Mouse (Mus musculus): ENCODE results near the gene Cgn. TPM values are rescaled to one million over a fixed set of nuclear protein-coding genes. Genes with fewer than 3 reads are reported as not detected.
A peak's percentile ranks its signal among the peaks of the same experiment; 100 is the strongest.

Cgn gene
- 9.1 and 10.3 TPM in 2 replicates for polyA plus RNA-seq (2016; fragmentation: Nextera tagmentation; extraction: Ambion mirVana)

DNA sequence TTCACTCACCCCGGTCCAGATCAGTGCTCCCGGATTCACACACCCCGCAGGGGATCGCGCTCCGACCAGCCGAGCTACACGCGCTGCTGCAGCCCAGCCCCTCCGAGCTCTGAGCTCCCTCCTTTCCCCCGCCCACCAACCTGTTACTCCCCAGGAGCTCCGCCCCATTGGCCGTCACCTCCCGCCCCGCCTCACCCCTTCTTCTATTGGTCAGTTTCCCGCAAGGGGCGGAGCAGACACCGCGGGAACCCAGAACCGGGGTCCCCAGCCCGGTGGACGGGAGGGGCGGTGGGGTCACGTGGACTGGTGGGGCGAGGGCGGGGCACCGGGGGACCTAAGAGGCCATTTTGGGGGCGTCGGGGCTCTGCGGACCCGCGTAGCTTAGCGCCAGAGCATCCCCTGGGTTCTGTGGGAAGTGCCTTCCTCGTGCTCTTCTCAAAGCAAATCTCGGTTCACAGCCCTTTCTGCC lies at the start of gene Cgn:
Gene Cgn, minus strand, starts transcription at position 126 of the 469 bp plus-strand sequence.
- Histone ChIP-seq H3K4me1 (peaks cover 45% of the 10 kb centered on the region), H3K36me3 (replicated peaks) (no peaks in the 10 kb centered on the region), H3K4me3 (peak within 1 kb of the TSS; percentile 63), H3K27ac (peak within 1 kb of the TSS; percentile 89), H3K9me3 (no peaks in the 10 kb centered on the region), H3K27me3 (ENCODE audit: poor library complexity, severe bottlenecking) (peaks cover 42% of the 10 kb centered on the region)
- peak; percentile 97 for DNase-seq (ENCODE audit: extremely low spot score, low spot score)
- WGBS, result under 1% methylated on average over 35 of the region's 35 CpGs

DNA sequence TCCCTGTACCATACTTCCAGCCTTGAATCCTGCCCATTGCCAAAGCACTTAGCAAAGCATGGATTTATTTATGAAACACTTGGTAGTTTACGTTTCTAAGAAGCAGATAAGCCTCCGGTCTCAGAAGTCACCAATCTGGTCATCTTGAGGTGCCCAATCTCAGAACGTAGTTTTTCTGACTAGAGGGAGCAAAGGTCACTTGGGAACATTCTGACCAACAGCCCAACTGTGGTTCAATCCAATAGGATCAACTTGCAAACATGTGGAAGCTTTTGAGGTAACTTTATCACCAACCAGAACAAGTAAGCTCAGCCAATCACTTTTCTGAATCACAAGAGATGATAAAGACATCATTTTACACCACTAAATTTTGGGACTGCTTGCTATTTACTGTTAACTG lies 49.1 kb upstream of the Cgn start:
- WGBS, result 87% methylated on average over 3 of the region's 3 CpGs
- 0 out of 2 replicates have a peak, but pooled peaks cover 4% of the 10 kb centered on the region for H3K36me3 ChIP-seq (replicated peaks)
- no peak overlapping the region for H3K4me3 ChIP-seq
- H3K27ac ChIP-seq, result no peak overlapping the region
- peaks cover 22% of the 10 kb centered on the region for H3K4me1 ChIP-seq
- H3K27me3 ChIP-seq (ENCODE audit: poor library complexity, severe bottlenecking), result no peaks in the 10 kb centered on the region
- DNase-seq (ENCODE audit: extremely low spot score, low spot score), result no peak
- H3K9me3 ChIP-seq, result 0 out of 2 replicates have a peak, but pooled peaks cover 3% of the 10 kb centered on the region

DNA sequence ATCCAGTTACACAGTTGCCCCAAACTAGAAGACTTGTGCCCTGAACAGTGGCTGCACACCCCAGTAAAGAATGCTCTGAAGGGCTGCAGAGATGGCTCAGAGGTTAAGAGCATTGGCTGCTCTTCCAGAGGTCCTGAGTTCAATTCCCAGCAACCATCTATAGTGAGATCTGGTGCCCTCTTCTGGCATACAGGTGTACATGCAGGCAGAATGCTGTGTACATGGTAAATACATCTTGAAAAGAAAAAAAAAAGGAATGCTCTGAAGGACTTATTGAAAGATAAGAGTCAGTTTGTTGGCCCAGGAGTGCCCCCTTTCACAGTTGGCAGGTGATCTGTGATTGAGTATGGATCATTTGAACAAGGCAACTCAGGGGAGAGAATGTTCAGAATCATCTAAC lies 47.1 kb upstream of the Cgn start:
- no peak overlapping the region for H3K27ac ChIP-seq
- 0 out of 2 replicates have a peak, but pooled peaks cover 4% of the 10 kb centered on the region for H3K4me1 ChIP-seq
- no peak overlapping the region for H3K4me3 ChIP-seq
- no peak for DNase-seq (ENCODE audit: extremely low spot score, low spot score)
- no peaks in the 10 kb centered on the region for H3K27me3 ChIP-seq (ENCODE audit: poor library complexity, severe bottlenecking)
- no peaks in the 10 kb centered on the region for H3K36me3 ChIP-seq (replicated peaks)
- 0 out of 2 replicates have a peak, but pooled peaks cover 3% of the 10 kb centered on the region for H3K9me3 ChIP-seq

DNA sequence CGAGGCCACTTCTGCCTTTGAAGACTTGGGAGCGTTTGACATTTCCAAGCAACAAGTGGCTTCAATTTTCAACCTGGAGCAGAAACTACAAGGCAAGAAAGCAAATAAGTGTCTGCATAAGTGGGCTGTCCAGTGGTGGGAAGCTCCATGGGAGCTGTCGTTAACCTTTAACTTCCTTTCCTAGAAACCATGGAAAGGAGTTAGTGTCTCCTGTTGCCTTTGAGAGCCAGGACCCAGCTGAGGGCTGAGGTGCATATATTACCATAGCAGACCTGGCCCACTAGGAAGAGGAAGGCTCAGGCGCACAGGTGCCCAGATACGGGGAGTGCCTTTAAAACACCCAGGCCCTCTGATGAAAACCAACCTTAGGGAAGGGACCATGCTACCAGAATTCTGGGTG lies 46.4 kb upstream of the Cgn start:
- H3K27ac ChIP-seq, result no peak overlapping the region

DNA sequence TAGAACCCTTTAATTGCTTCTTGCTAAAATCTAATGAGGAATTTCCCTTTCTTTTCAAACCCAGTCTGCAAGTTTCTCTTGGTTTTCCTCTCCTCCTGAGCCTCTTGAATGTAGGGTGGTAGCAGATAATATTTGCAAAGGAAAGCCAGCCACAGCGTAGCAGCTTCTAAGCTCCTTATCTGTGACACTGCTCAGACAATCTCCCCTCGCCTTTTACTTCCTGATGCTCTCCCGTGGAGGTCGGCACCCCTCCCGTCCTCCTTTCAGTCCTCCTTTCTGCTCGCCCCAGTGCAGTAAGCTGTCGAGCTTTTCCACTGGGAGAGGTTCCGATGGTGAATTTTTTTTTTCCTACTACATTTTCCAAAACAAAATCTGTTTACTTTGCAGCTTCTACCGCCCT lies 45.8 kb upstream of the Cgn start:
- whole genome bisulfite sequencing, result 17% methylated on average over 9 of the region's 9 CpGs
- DNase-seq (ENCODE audit: extremely low spot score, low spot score), result no peak

More for the DNA sequence above, 46.4 kb upstream of the Cgn start:
- Histone ChIP-seq H3K9me3 (0 out of 2 replicates have a peak, but pooled peaks cover 3% of the 10 kb centered on the region), H3K4me1 (0 out of 2 replicates have a peak, but pooled peaks cover 4% of the 10 kb centered on the region), H3K27me3 (ENCODE audit: poor library complexity, severe bottlenecking) (no peaks in the 10 kb centered on the region), H3K36me3 (replicated peaks) (no peaks in the 10 kb centered on the region), H3K4me3 (no peak overlapping the region)
- 86% methylated on average over 5 of the region's 5 CpGs for WGBS
- DNase-seq (ENCODE audit: extremely low spot score, low spot score), result no peak

DNA sequence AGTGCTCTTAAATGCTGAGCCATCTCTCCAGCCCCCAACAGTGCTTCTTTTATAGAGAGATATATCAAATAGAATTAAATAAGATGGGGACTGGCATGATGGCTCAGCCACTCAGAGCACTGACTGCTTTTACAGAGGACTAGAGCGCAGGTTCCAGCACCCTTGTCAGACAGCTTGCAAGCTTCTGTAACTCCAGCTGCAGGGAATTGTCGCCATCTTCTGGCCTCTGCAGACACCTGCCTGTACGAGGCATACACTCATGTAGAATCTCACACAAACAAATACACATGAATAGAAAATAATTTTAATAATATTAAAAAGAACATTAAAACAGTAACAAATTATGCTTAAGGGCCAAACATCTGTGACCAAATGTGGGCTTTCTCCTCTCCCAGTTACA lies 37.8 kb upstream of the Cgn start:
- Histone ChIP-seq H3K4me3 (no peak overlapping the region), H3K27me3 (ENCODE audit: poor library complexity, severe bottlenecking) (no peaks in the 10 kb centered on the region), H3K9me3 (peaks cover 2% of the 10 kb centered on the region; the same call in 1 of the 2 replicates), H3K36me3 (replicated peaks) (no peaks in the 10 kb centered on the region), H3K4me1 (peaks cover 14% of the 10 kb centered on the region), H3K27ac (no peak overlapping the region)
- WGBS, result 82% methylated on average over 3 of the region's 3 CpGs
- DNase-seq (ENCODE audit: extremely low spot score, low spot score), result no peak

More for the DNA sequence above, 45.8 kb upstream of the Cgn start:
- Histone ChIP-seq H3K27ac (no peak overlapping the region), H3K36me3 (replicated peaks) (no peaks in the 10 kb centered on the region), H3K9me3 (0 out of 2 replicates have a peak, but pooled peaks cover 3% of the 10 kb centered on the region), H3K27me3 (ENCODE audit: poor library complexity, severe bottlenecking) (no peaks in the 10 kb centered on the region), H3K4me3 (no peak overlapping the region), H3K4me1 (0 out of 2 replicates have a peak, but pooled peaks cover 4% of the 10 kb centered on the region)

DNA sequence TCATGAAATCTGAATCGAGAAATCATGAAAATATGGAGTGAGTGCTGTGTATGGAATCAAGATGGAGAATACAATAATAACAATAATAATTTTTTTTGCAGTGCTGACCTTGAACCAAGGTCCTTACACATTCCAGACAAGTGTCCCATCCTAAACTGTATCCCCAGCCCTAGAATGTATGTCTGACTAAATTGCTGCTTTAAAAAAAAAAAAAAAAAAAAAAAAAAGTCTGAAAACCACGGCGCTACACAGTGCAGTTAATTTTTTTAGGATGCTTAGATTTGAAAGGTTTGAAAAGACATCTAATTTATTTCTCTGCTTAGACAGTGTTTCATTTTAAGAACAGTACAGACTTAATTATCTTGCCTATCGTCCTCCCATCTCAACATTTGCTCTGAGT lies 35.8 kb upstream of the Cgn start:
- Histone ChIP-seq H3K9me3 (peaks cover 2% of the 10 kb centered on the region; the same call in 1 of the 2 replicates), H3K4me1 (peaks cover 14% of the 10 kb centered on the region), H3K27me3 (ENCODE audit: poor library complexity, severe bottlenecking) (no peaks in the 10 kb centered on the region), H3K27ac (peak overlapping the region; percentile 97), H3K36me3 (replicated peaks) (no peaks in the 10 kb centered on the region), H3K4me3 (peak overlapping the region; percentile 74)
- no peak for DNase-seq (ENCODE audit: extremely low spot score, low spot score)
- 90% methylated on average over 4 of the region's 4 CpGs for WGBS

DNA sequence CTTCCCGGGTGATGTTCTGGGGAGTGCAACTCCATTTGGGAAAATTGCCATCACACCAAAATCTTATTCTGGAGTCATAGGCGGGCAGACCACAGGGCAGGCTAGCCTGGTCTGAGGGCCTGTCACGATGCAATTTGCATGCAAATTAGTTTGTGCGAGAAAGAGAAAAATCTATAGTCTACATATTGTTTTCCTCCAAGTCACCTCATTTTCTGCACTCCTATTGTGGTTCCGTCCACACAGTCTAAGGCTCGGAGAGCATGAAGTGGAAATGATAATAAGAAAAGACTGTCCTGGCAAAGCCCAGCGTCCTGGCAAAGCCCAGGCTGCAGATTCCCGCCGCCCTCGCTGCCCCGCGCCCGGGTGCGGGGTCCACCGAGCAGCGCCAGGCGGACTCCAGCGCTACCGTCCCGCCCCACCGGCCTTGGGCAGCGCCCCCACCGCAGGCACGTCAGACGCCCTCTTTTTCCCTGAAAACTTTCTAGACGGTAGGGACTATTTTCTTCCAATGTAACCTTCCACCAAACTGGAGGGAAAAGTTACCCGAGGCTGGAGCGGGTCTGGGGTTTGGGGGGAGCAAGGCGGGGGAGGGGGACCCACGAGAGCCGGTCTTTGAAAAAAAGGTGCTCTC lies 34.8 kb upstream of the Cgn start:
- Histone ChIP-seq H3K4me3 (peak overlapping the region; percentile 74), H3K27me3 (ENCODE audit: poor library complexity, severe bottlenecking) (no peaks in the 10 kb centered on the region), H3K4me1 (peaks cover 14% of the 10 kb centered on the region), H3K9me3 (peaks cover 2% of the 10 kb centered on the region; the same call in 1 of the 2 replicates), H3K27ac (peak overlapping the region; percentile 97), H3K36me3 (replicated peaks) (no peaks in the 10 kb centered on the region)
- peak; percentile 68 for DNase-seq (ENCODE audit: extremely low spot score, low spot score)
- 2% methylated on average over 31 of the region's 31 CpGs for WGBS

DNA sequence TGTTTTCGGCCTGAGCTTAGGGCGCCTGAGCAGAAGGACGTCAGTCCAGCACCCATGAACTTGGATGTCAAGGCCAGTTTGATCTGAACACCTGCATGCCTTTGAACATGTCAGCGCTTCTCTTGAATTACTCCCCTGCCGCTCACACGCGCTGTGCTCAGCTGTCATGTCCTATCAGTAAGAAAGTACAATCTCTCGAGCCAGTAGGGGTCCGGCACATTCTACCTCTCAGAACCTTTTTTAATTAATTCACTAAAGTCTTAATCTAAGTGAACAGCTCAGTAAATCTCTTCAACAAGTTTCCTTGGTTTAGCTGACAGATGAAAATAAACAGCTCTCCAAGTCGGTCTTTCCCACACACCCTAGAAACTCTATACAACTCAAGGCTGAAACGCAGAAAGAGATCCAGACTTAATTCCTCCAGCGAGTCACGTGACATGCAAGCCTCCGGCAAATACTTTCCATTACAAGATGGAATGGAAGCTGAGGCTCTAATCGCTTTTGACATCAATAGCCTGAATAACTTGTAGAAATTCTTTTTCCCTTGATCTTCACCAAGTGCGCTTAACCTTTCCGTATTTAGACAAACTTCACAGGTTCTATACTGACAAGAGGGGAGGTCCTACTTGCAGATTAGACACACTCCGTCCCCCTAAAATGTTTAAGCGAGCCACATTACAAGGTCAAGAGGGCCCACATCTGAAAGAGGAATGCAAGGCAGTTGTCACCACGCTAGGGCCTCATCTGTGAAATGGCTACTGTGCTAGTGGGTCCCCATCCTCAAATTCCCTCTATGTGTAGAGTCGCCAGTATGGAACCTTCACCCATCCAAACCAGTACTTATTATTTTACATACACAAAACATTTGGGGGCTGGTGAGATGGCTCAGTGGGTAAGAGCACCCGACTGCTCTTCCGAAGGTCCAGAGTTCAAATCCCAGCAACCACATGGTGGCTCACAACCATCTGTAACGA lies 33.4 kb upstream of the Cgn start:
- Histone ChIP-seq H3K9me3 (peaks cover 2% of the 10 kb centered on the region; the same call in 1 of the 2 replicates), H3K4me1 (peaks cover 14% of the 10 kb centered on the region), H3K27me3 (ENCODE audit: poor library complexity, severe bottlenecking) (no peaks in the 10 kb centered on the region), H3K4me3 (no peak overlapping the region), H3K36me3 (replicated peaks) (no peaks in the 10 kb centered on the region), H3K27ac (no peak overlapping the region)
- no peak for DNase-seq (ENCODE audit: extremely low spot score, low spot score)
- 77% methylated on average over 24 of the region's 24 CpGs for WGBS

DNA sequence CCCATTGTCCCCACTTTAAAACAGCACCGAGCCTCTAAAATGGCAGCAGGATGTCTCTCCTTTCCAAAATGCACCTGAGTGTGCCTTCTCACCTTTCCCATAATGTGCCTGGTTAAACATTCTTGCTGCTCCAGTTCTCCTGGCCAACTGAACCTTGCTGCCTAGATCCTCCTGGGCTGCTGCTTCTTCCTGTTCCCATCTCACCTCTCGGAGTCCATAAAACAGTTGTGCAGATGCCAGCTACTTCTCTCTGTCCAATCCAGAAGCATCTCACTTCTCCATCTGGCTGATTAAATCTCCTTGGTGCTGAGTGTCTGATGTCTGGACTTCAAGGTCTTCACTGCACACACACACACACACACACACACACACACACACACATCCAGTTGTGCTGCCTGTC lies 31.4 kb upstream of the Cgn start:
- 82% methylated on average over 2 of the region's 2 CpGs for WGBS
- Histone ChIP-seq H3K27me3 (ENCODE audit: poor library complexity, severe bottlenecking) (no peaks in the 10 kb centered on the region), H3K9me3 (no peaks in the 10 kb centered on the region), H3K4me3 (no peak overlapping the region), H3K27ac (no peak overlapping the region), H3K36me3 (replicated peaks) (no peaks in the 10 kb centered on the region), H3K4me1 (peaks cover 14% of the 10 kb centered on the region)
- no peak for DNase-seq (ENCODE audit: extremely low spot score, low spot score)

DNA sequence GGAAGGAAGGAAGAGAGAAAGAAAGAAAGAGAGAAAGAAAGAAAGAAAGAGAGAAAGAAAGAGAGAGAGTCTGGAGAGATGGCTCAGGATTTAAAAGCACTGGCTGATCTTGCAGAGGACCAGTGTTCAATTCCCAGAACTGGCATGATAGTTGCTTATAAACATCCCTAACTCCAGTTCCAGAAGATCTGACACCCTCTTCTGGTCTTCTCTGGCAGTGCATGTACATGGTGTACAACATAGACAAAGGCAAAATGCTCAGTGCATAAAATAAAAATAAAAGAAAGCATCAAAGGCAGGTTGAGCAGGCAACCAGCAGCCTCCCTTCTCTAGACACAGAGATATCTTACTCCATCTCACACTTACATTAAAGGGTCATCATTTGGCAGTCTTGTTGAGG lies 29.3 kb upstream of the Cgn start:
- Histone ChIP-seq H3K4me1 (peaks cover 3% of the 10 kb centered on the region; the same call in 1 of the 2 replicates), H3K27ac (no peak overlapping the region), H3K36me3 (replicated peaks) (no peaks in the 10 kb centered on the region), H3K9me3 (no peaks in the 10 kb centered on the region), H3K4me3 (no peak overlapping the region), H3K27me3 (ENCODE audit: poor library complexity, severe bottlenecking) (no peaks in the 10 kb centered on the region)
- DNase-seq (ENCODE audit: extremely low spot score, low spot score), result no peak

DNA sequence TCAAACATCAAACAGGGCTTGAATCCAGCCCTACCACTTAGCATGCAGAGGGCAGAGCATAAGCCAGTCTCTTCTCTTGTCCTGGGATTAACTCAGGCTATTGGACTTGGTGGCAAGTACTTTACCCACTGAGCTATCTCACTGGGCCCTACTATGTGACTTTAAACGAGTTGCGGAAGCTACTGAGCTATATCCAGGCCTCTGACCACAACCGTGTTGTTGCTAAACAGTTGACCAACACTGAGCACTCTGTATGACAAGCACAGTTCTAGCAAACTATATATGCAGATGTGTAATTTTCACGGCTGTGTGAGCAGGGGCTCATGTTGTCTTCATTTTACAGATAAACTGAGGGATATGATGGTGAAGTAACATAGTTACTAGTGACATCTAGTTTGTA lies 28.4 kb upstream of the Cgn start:
- no peak for DNase-seq (ENCODE audit: extremely low spot score, low spot score)
- no peaks in the 10 kb centered on the region for H3K36me3 ChIP-seq (replicated peaks)
- H3K27me3 ChIP-seq (ENCODE audit: poor library complexity, severe bottlenecking), result no peaks in the 10 kb centered on the region
- no peaks in the 10 kb centered on the region for H3K9me3 ChIP-seq
- H3K4me3 ChIP-seq, result no peak overlapping the region
- no peak overlapping the region for H3K27ac ChIP-seq
- 86% methylated on average over 4 of the region's 4 CpGs for WGBS
- peaks cover 3% of the 10 kb centered on the region; the same call in 1 of the 2 replicates for H3K4me1 ChIP-seq

Measured in forebrain, embryonic 10.5 days (tissue).